Mouse (Mus musculus) cerebellum, postnatal 4 days (tissue): Measurements from ENCODE around the gene Gm5741.
"Not testable (repeated sequence)": the region's sequence is repeated elsewhere in the genome, so short reads cannot be mapped to it uniquely, and the experiment has no call there.

Source experiments
- DNase-seq, 2 experiments: peaks; one replicate each; pipeline ENCODE4 v3.0.0; 2022; ENCODE audit warnings: low spot score in 2 of 2, mixed read lengths in 1 of 2

Gm5741 gene

GRCm38 (mm10) chr8:85067982-85068381 lies at the start of gene Gm5741:
Gene Gm5741, minus strand, starts transcription at chr8:85067982.
- no peak for DNase-seq

GRCm38 (mm10) chr8:85116984-85117383 lies 49.2 kb upstream of the Gm5741 start:
- DNase-seq = no peak

GRCm38 (mm10) chr8:85115501-85115900 lies 47.7 kb upstream of the Gm5741 start:
- DNase-seq = no peak

- no peak for DNase-seq
Observed at GRCm38 (mm10) chr8:85113241-85113640, 45.5 kb upstream of the Gm5741 start.

GRCm38 (mm10) chr8:85100076-85100665 lies 32.4 kb upstream of the Gm5741 start:
- DNase-seq = no peak

- no peak for DNase-seq
Observed at GRCm38 (mm10) chr8:85096850-85097249, 29.1 kb upstream of the Gm5741 start.

- DNase-seq = no peak
Observed at GRCm38 (mm10) chr8:85096196-85096595, 28.4 kb upstream of the Gm5741 start.

GRCm38 (mm10) chr8:85095566-85095965 lies 27.8 kb upstream of the Gm5741 start:
- DNase-seq = no peak

GRCm38 (mm10) chr8:85095051-85095450 lies 27.3 kb upstream of the Gm5741 start:
- no peak for DNase-seq

- no peak for DNase-seq
Observed at GRCm38 (mm10) chr8:85091526-85092090, 23.8 kb upstream of the Gm5741 start.

- no peak for DNase-seq
Observed at GRCm38 (mm10) chr8:85090856-85091255, 23.1 kb upstream of the Gm5741 start.

- DNase-seq = no peak
Observed at GRCm38 (mm10) chr8:85088771-85089170, 21.0 kb upstream of the Gm5741 start.

- no peak for DNase-seq
Observed at GRCm38 (mm10) chr8:85086238-85086637, 18.5 kb upstream of the Gm5741 start.

GRCm38 (mm10) chr8:85084633-85085032 lies 16.9 kb upstream of the Gm5741 start:
- DNase-seq = no peak

- DNase-seq = peak; percentile 60 to 69
Observed at GRCm38 (mm10) chr8:85083108-85083813, 15.5 kb upstream of the Gm5741 start, which contains the start of gene Man2b1. Gene Man2b1, plus strand, starts transcription at chr8:85083270.

- DNase-seq = not testable (repeated sequence)
Observed at GRCm38 (mm10) chr8:85082169-85082568, 14.4 kb upstream of the Gm5741 start.

- DNase-seq = no peak
Observed at GRCm38 (mm10) chr8:85081216-85081555, 13.4 kb upstream of the Gm5741 start, which contains the start of gene Wdr83. Gene Wdr83, minus strand, starts transcription at chr8:85081306.

GRCm38 (mm10) chr8:85080532-85081215 lies 12.9 kb upstream of the Gm5741 start, which contains the start of gene Wdr83os:
Gene Wdr83os, plus strand, starts transcription at chr8:85080740.
- DNase-seq = peak in 1 of 2 experiments; percentile 56

GRCm38 (mm10) chr8:85080214-85080531 lies 12.4 kb upstream of the Gm5741 start:
- DNase-seq = no peak

GRCm38 (mm10) chr8:85076993-85077392 lies 9.2 kb upstream of the Gm5741 start:
- peak in 1 of 2 experiments; percentile 82 for DNase-seq

GRCm38 (mm10) chr8:85076001-85076400 lies 8.2 kb upstream of the Gm5741 start:
- DNase-seq = peak in 1 of 2 experiments; percentile 48

- no peak for DNase-seq
Observed at GRCm38 (mm10) chr8:85074617-85075016, 6.8 kb upstream of the Gm5741 start.
